8 mouse cellular contexts compared by ENCODE assay signal in the genomic region with DNA sequence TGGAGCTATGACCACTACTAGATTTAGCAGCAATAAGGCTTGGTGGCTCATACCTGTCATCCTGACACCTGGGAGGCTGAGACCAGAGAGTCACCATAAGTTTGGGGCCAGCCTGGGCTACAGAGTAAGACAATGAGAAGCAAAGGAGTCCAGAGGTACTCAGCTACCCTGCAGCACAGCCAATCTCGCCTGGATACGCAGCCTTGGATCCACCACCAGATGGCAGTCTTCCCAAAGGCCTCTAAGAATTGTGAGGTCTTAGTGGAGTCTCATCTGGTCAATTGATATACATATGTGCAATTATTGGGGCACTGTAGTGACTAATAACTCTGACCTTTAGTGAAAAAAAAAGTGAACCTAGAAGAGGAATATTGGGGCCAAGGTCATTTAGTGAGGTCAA. TPM values are rescaled to one million over a fixed set of nuclear protein-coding genes. Genes with fewer than 3 reads are reported as not detected.
DNase-seq lines count a peak whose midpoint lies in the region; ATAC-seq lines count a peak whose summit lies in the region.

No protein-coding gene starts in this region.

- H3K27ac ChIP-seq in heart, embryonic 15.5 days, result peak overlapping the region; percentile 78

- H3K4me1 ChIP-seq in heart, embryonic 15.5 days (replicated peaks), result peaks cover 25% of the 10 kb centered on the region

- DNase-seq in layer of hippocampus, adult 11-12 months (ENCODE audit: low spot score), result peak; percentile 48
- DNase-seq in layer of hippocampus, adult 9-10 months (ENCODE audit: low spot score), result no peak
- DNase-seq in ZHBTc4 (ENCODE audit: low read depth, low spot score), result peak; percentile 69
- peak; percentile 79 for DNase-seq in embryo, embryonic 10 days (ENCODE audit: low spot score)
- DNase-seq in kidney, postnatal 25 days, result peak; percentile 64 to 72
- DNase-seq in mesoderm, embryonic 11.5 days (ENCODE audit: low read depth, low spot score), result peak; percentile 75
- DNase-seq in spleen, postnatal 4 days (ENCODE audit: low spot score in 2 of 2), result peak; percentile 31 to 74

- no peaks in the 10 kb centered on the region for H3K9me3 ChIP-seq in heart, embryonic 15.5 days (replicated peaks)

- 15% methylated on average over 2 of the region's 2 CpGs for WGBS in heart, embryonic 15.5 days

- ATAC-seq in heart, embryonic 15.5 days (replicated peaks; ENCODE audit: insufficient number of reproducible peaks, insufficient read depth, low FRiP score, low read depth), result peak; percentile 51

- H3K36me3 ChIP-seq in heart, embryonic 15.5 days, result peaks cover 50% of the 10 kb centered on the region

- H3K9ac ChIP-seq in heart, embryonic 15.5 days, result no peak overlapping the region

- H3K4me2 ChIP-seq in heart, embryonic 15.5 days, result no peak overlapping the region

- H3K4me3 ChIP-seq in heart, embryonic 15.5 days, result no peak overlapping the region

- H3K27me3 ChIP-seq in heart, embryonic 15.5 days, result no peaks in the 10 kb centered on the region

RNA-seq across cellular contexts. Expression of a gene that starts 58.9 kb away (rescaled TPM):
- 36.1 and 37.2 TPM in 2 replicates for polyA plus RNA-seq in heart, embryonic 15.5 days (2015; fragmentation: Nextera tagmentation; extraction: Ambion mirVana)
